Comparison of ENCODE assay signal across 20 mouse cellular contexts in genomic region chr19:5612762-5613411, GRCm38 (mm10). TPM values are rescaled to one million over a fixed set of nuclear protein-coding genes. Genes with fewer than 3 reads are reported as not detected.
DNase-seq lines count a peak whose midpoint lies in the region; ATAC-seq and TF ChIP-seq lines count a peak whose summit lies in the region.
"Had no signal": no experiment of that assay in that cellular context is flagged by ENCODE, and none has a peak within 500 bp of the region (broad histone marks: within the 10 kb centered on the region; RNA-seq: fewer than 3 reads in every experiment).

No protein-coding gene starts in this region.

- H3K9ac ChIP-seq in liver, embryonic 12.5 days: peak overlapping the region; percentile 46; the same call in 1 of the 2 replicates
- H3K9ac ChIP-seq in liver, embryonic 11.5 days (ENCODE audit: low read depth, low read length): no peak overlapping the region
- H3K9ac ChIP-seq in liver, embryonic 15.5 days: 0 out of 2 replicates have a peak overlapping the region, but pooled peaks have one; percentile 23
- H3K9ac ChIP-seq: hindbrain, embryonic 14.5 days had no signal

- TF ChIP-seq CTCF in bone marrow macrophage, adult 2 months (IDR thresholded peaks at IDR 0.05; ENCODE audit: low read depth, low read length): no peak

- peak overlapping the region; percentile 49 for H3K27ac ChIP-seq in liver, embryonic 12.5 days
- no peak overlapping the region; the same call in 1 of the 2 replicates for H3K27ac ChIP-seq in liver, embryonic 11.5 days (ENCODE audit: low read depth, low read length)
- H3K27ac ChIP-seq in bone marrow macrophage, adult 2 months (ENCODE audit: insufficient read depth, low read depth, low read length): peak overlapping the region; percentile 25
- H3K27ac ChIP-seq in liver, embryonic 15.5 days (replicated peaks): peak overlapping the region; percentile 39
- H3K27ac ChIP-seq: embryonic facial prominence, embryonic 10.5 days; gastrocnemius, adult 2 months; heart, embryonic 10.5 days; hindbrain, embryonic 14.5 days had no signal

- 0 out of 2 replicates have a peak, but pooled peaks cover 3% of the 10 kb centered on the region for H3K27me3 ChIP-seq in liver, embryonic 12.5 days (replicated peaks)
- H3K27me3 ChIP-seq in liver, embryonic 11.5 days (replicated peaks; ENCODE audit: control insufficient read depth, insufficient read depth, low read length): no peaks in the 10 kb centered on the region
- H3K27me3 ChIP-seq in liver, embryonic 15.5 days: no peaks in the 10 kb centered on the region

- WGBS in liver, embryonic 12.5 days (ENCODE audit: insufficient replicate concordance): 24% methylated on average over 3 of the region's 3 CpGs
- 35% methylated on average over 3 of the region's 3 CpGs for WGBS in liver, embryonic 11.5 days
- WGBS in liver, embryonic 15.5 days (ENCODE audit: insufficient replicate concordance): 24% methylated on average over 3 of the region's 3 CpGs

- intact Hi-C loops in heart, postnatal 36 days (cut with DNase I): no loop called here

- no peak overlapping the region for H3K4me3 ChIP-seq in liver, embryonic 12.5 days
- no peak overlapping the region for H3K4me3 ChIP-seq in liver, embryonic 11.5 days (ENCODE audit: low read depth, low read length)
- H3K4me3 ChIP-seq in bone marrow macrophage, adult 2 months (ENCODE audit: insufficient read depth, low read length): no peak overlapping the region
- H3K4me3 ChIP-seq in liver, embryonic 15.5 days (replicated peaks): no peak overlapping the region
- H3K4me3 ChIP-seq: embryonic facial prominence, embryonic 10.5 days; gastrocnemius, adult 2 months; heart, embryonic 10.5 days had no signal

- peak overlapping the region; percentile 13; the same call in 1 of the 2 replicates for H3K4me2 ChIP-seq in liver, embryonic 12.5 days
- H3K4me2 ChIP-seq in liver, embryonic 11.5 days: no peak overlapping the region
- H3K4me2 ChIP-seq in liver, embryonic 15.5 days: no peak overlapping the region
- H3K4me2 ChIP-seq: hindbrain, embryonic 14.5 days had no signal

- no peak for TF ChIP-seq POLR2A in bone marrow macrophage, adult 2 months (IDR thresholded peaks at IDR 0.05; ENCODE audit: borderline replicate concordance, low read depth, low read length)

- H3K4me1 ChIP-seq in liver, embryonic 12.5 days: peaks cover 54% of the 10 kb centered on the region
- H3K4me1 ChIP-seq in liver, embryonic 11.5 days (replicated peaks; ENCODE audit: control insufficient read depth, insufficient read depth, low read length): peaks cover 36% of the 10 kb centered on the region
- H3K4me1 ChIP-seq in bone marrow macrophage, adult 2 months (ENCODE audit: control insufficient read depth, insufficient read depth, low read length): peaks cover 22% of the 10 kb centered on the region
- H3K4me1 ChIP-seq in liver, embryonic 15.5 days (replicated peaks): peaks cover 55% of the 10 kb centered on the region

- H3K36me3 ChIP-seq in liver, embryonic 12.5 days: peaks cover 11% of the 10 kb centered on the region
- peaks cover under 1% of the 10 kb centered on the region for H3K36me3 ChIP-seq in liver, embryonic 11.5 days (ENCODE audit: control insufficient read depth, insufficient read depth, low read length)
- peaks cover 12% of the 10 kb centered on the region for H3K36me3 ChIP-seq in liver, embryonic 15.5 days (replicated peaks)

- ATAC-seq in liver, embryonic 12.5 days: peak; percentile 36; the same call in 1 of the 2 replicates
- no peak for ATAC-seq in liver, embryonic 11.5 days (replicated peaks; ENCODE audit: low FRiP score)
- no peak for ATAC-seq in liver, embryonic 15.5 days (ENCODE audit: insufficient read depth)
- ATAC-seq in megakaryocyte progenitor cell, adult 5-6 weeks (replicated peaks; ENCODE audit: poor library complexity): peak; percentile 37; the same call in 1 of the 2 replicates
- ATAC-seq: forebrain, embryonic 14.5 days had no signal

- no peak for DNase-seq in liver, embryonic 11.5 days (ENCODE audit: low spot score)
- no peak for DNase-seq in T-cell, adult 2 months (ENCODE audit: low spot score)
- DNase-seq in heart, postnatal 36 days: no peak
- DNase-seq in lung, postnatal 10 days: no peak
- DNase-seq: adrenal gland, postnatal 10 days; cerebellum, adult 18-20 months; cerebellum, adult 9-11 months; cerebellum, postnatal 36 days; gastrocnemius, adult 2 months; gastrocnemius, postnatal 25 days; heart, adult 18-20 months; heart, postnatal 10 days had no signal

- no peaks in the 10 kb centered on the region for H3K9me3 ChIP-seq in liver, embryonic 12.5 days (replicated peaks)
- H3K9me3 ChIP-seq in liver, embryonic 11.5 days (ENCODE audit: control insufficient read depth, low read length): no peaks in the 10 kb centered on the region
- H3K9me3 ChIP-seq in liver, embryonic 15.5 days (replicated peaks): no peaks in the 10 kb centered on the region
- H3K9me3 ChIP-seq: embryonic facial prominence, embryonic 10.5 days; heart, embryonic 10.5 days had no signal

RNA-seq across cellular contexts. Expression of gene Kat5, which starts 2.9 kb away (rescaled TPM):
- 24.9 and 26.8 TPM in 2 replicates for polyA plus RNA-seq in liver, embryonic 12.5 days (2016; fragmentation: Nextera tagmentation; extraction: Ambion mirVana)
- polyA plus RNA-seq in liver, embryonic 11.5 days (2014; fragmentation: Nextera tagmentation; extraction: Ambion mirVana): 24.0 and 28.0 TPM in 2 replicates
- polyA plus RNA-seq in bone marrow macrophage, adult 2 months (2012; ENCODE audit: insufficient read depth, insufficient read length, missing spikeins): 56.1 and 56.6 TPM in 2 replicates
- 16.2 and 17.4 TPM in 2 replicates for polyA plus RNA-seq in liver, embryonic 15.5 days (2015; fragmentation: Nextera tagmentation; extraction: Ambion mirVana)
- total RNA-seq in megakaryocyte progenitor cell, adult 5-6 weeks (2015): 35.1 and 40.2 TPM in 2 replicates
- total RNA-seq in megakaryocyte progenitor cell, adult 5-6 weeks (2017): 51.8 and 60.1 TPM in 2 replicates
- total RNA-seq in heart, postnatal 36 days (2021): 10 to 100 TPM; 30.3 to 37.0 TPM

RNA-seq across cellular contexts. Expression of gene Rnaseh2c, which starts 11.2 kb away (rescaled TPM):
- polyA plus RNA-seq in liver, embryonic 12.5 days (2016; fragmentation: Nextera tagmentation; extraction: Ambion mirVana): 171 and 177 TPM in 2 replicates
- 175 and 189 TPM in 2 replicates for polyA plus RNA-seq in liver, embryonic 11.5 days (2014; fragmentation: Nextera tagmentation; extraction: Ambion mirVana)
- 82.4 and 102 TPM in 2 replicates for polyA plus RNA-seq in bone marrow macrophage, adult 2 months (2012; ENCODE audit: insufficient read depth, insufficient read length, missing spikeins)
- polyA plus RNA-seq in liver, embryonic 15.5 days (2015; fragmentation: Nextera tagmentation; extraction: Ambion mirVana): 100 and 122 TPM in 2 replicates
- 80.3 and 150 TPM in 2 replicates for total RNA-seq in megakaryocyte progenitor cell, adult 5-6 weeks (2015)
- 83.2 and 112 TPM in 2 replicates for total RNA-seq in megakaryocyte progenitor cell, adult 5-6 weeks (2017)
- 10 to 100 TPM; 42.7 to 53.2 TPM for total RNA-seq in heart, postnatal 36 days (2021)

RNA-seq across cellular contexts. Expression of gene Rela, which starts 24.4 kb away (rescaled TPM):
- 32.1 and 33.6 TPM in 2 replicates for polyA plus RNA-seq in liver, embryonic 12.5 days (2016; fragmentation: Nextera tagmentation; extraction: Ambion mirVana)
- 57.1 and 57.7 TPM in 2 replicates for polyA plus RNA-seq in liver, embryonic 11.5 days (2014; fragmentation: Nextera tagmentation; extraction: Ambion mirVana)
- polyA plus RNA-seq in bone marrow macrophage, adult 2 months (2012; ENCODE audit: insufficient read depth, insufficient read length, missing spikeins): 77.1 and 93.4 TPM in 2 replicates
- polyA plus RNA-seq in liver, embryonic 15.5 days (2015; fragmentation: Nextera tagmentation; extraction: Ambion mirVana): 23.3 and 24.2 TPM in 2 replicates
- 37.2 and 40.0 TPM in 2 replicates for total RNA-seq in megakaryocyte progenitor cell, adult 5-6 weeks (2015)
- total RNA-seq in megakaryocyte progenitor cell, adult 5-6 weeks (2017): 36.4 and 43.2 TPM in 2 replicates
- 10 to 100 TPM; 25.6 to 31.2 TPM for total RNA-seq in heart, postnatal 36 days (2021)

RNA-seq across cellular contexts. Expression of gene Ap5b1, which starts 45.1 kb away (rescaled TPM):
- polyA plus RNA-seq in liver, embryonic 12.5 days (2016; fragmentation: Nextera tagmentation; extraction: Ambion mirVana): 3.4 and 3.5 TPM in 2 replicates
- 3.6 and 3.8 TPM in 2 replicates for polyA plus RNA-seq in liver, embryonic 11.5 days (2014; fragmentation: Nextera tagmentation; extraction: Ambion mirVana)
- 13.5 and 14.4 TPM in 2 replicates for polyA plus RNA-seq in bone marrow macrophage, adult 2 months (2012; ENCODE audit: insufficient read depth, insufficient read length, missing spikeins)
- polyA plus RNA-seq in liver, embryonic 15.5 days (2015; fragmentation: Nextera tagmentation; extraction: Ambion mirVana): 3.6 and 4.0 TPM in 2 replicates
- 8.9 and 10.5 TPM in 2 replicates for total RNA-seq in megakaryocyte progenitor cell, adult 5-6 weeks (2015)
- 7.4 and 9.6 TPM in 2 replicates for total RNA-seq in megakaryocyte progenitor cell, adult 5-6 weeks (2017)
- total RNA-seq in heart, postnatal 36 days (2021): 1 to 10 TPM; 3.1 to 3.4 TPM

RNA-seq across cellular contexts. Expression of gene Sipa1, which starts 50.6 kb away (rescaled TPM):
- 41.4 and 41.8 TPM in 2 replicates for polyA plus RNA-seq in liver, embryonic 12.5 days (2016; fragmentation: Nextera tagmentation; extraction: Ambion mirVana)
- polyA plus RNA-seq in liver, embryonic 11.5 days (2014; fragmentation: Nextera tagmentation; extraction: Ambion mirVana): 32.3 and 34.8 TPM in 2 replicates
- polyA plus RNA-seq in bone marrow macrophage, adult 2 months (2012; ENCODE audit: insufficient read depth, insufficient read length, missing spikeins): 93.4 and 117 TPM in 2 replicates
- polyA plus RNA-seq in liver, embryonic 15.5 days (2015; fragmentation: Nextera tagmentation; extraction: Ambion mirVana): 28.2 and 32.5 TPM in 2 replicates
- 16.4 and 24.2 TPM in 2 replicates for total RNA-seq in megakaryocyte progenitor cell, adult 5-6 weeks (2015)
- total RNA-seq in megakaryocyte progenitor cell, adult 5-6 weeks (2017): 19.2 and 24.0 TPM in 2 replicates
- 10 to 100 TPM; 19.5 to 29.0 TPM for total RNA-seq in heart, postnatal 36 days (2021)

Comparison
In these comparisons a context has a peak if more than half of its experiments do, and no peak if none do; other contexts are left out.
1. ATAC-seq: peak in liver, embryonic 12.5 days (single experiment) and megakaryocyte progenitor cell, adult 5-6 weeks (single experiment); none in liver, embryonic 11.5 days (single experiment) and liver, embryonic 15.5 days (single experiment).